Mouse (Mus musculus) ES-Bruce4 (cell line): ENCODE results near the gene Pdp2. TPM values are rescaled to one million over a fixed set of nuclear protein-coding genes. Genes with fewer than 3 reads are reported as not detected.

Experiments
- H3K27ac ChIP-seq: 2 replicates; pipeline ENCODE4 v1.5.1; 2012; ENCODE audit warnings: low read length, inconsistent platforms; ENCODE audit not compliant: insufficient read depth
- H3K27me3 ChIP-seq: 2 replicates; pipeline ENCODE4 v1.6.1; 2012; ENCODE audit warnings: mild to moderate bottlenecking, low read length, inconsistent platforms; ENCODE audit not compliant: control insufficient read depth, poor library complexity, insufficient read depth, severe bottlenecking
- H3K36me3 ChIP-seq: 2 replicates; pipeline ENCODE4 v1.6.1; 2012; ENCODE audit warnings: inconsistent platforms, mild to moderate bottlenecking, low read length, moderate library complexity; ENCODE audit not compliant: control insufficient read depth, poor library complexity, insufficient read depth, severe bottlenecking
- H3K4me1 ChIP-seq: one replicate; pipeline ENCODE4 v1.8.1; 2011; ENCODE audit warnings: low read length; ENCODE audit not compliant: control insufficient read depth, insufficient read depth
- H3K4me3 ChIP-seq: 2 replicates; pipeline ENCODE4 v1.5.1; 2011; ENCODE audit warnings: low read depth, mild to moderate bottlenecking, low read length
- H3K9ac ChIP-seq: 2 replicates; pipeline ENCODE4 v1.6.1; 2012; ENCODE audit warnings: low read depth, mild to moderate bottlenecking, inconsistent platforms; ENCODE audit not compliant: poor library complexity, severe bottlenecking
- H3K9me3 ChIP-seq: replicated peaks from 2 replicates; pipeline ENCODE4 v1.6.1; 2012; ENCODE audit warnings: mild to moderate bottlenecking, low read length, inconsistent platforms; ENCODE audit not compliant: control insufficient read depth, poor library complexity, insufficient read depth, severe bottlenecking
- CTCF ChIP-seq: IDR thresholded peaks from one replicate; pipeline ENCODE4 v1.8.1; 2011; ENCODE audit warnings: low read depth, low read length
- EP300 ChIP-seq: IDR thresholded peaks from 2 replicates; pipeline ENCODE4 v1.6.1; 2011; ENCODE audit warnings: low read depth, low read length; ENCODE audit not compliant: insufficient read depth
- POLR2A ChIP-seq: IDR thresholded peaks from one replicate; pipeline ENCODE4 v1.8.1; 2011; ENCODE audit warnings: low read length; ENCODE audit not compliant: insufficient read depth
- polyA plus RNA-seq: library from polyadenylated mRNA; stranded (reverse); fragments of >200 nt; gene quantifications from 2 replicates; pipeline ENCODE4 v1.2.4, GENCODE M21; 2011; ENCODE audit warnings: low read depth; ENCODE audit not compliant: missing spikeins, insufficient read depth, insufficient read length

Pdp2 gene
- polyA plus RNA-seq, 1 experiment: 13.0 TPM

- H3K9me3 ChIP-seq: no peaks in the 10 kb centered on the region
- H3K36me3 ChIP-seq: no peaks in the 10 kb centered on the region
- no peaks in the 10 kb centered on the region for H3K4me1 ChIP-seq
- no peak overlapping the region for H3K9ac ChIP-seq
- H3K27me3 ChIP-seq: peaks cover 6% of the 10 kb centered on the region
- H3K4me3 ChIP-seq: no peak overlapping the region
- no peak overlapping the region for H3K27ac ChIP-seq
- TF ChIP-seq CTCF: no peak
- no peak for TF ChIP-seq POLR2A
- TF ChIP-seq EP300: no peak
Observed at GRCm38 (mm10) chr8:104632486-104632885, 41.2 kb downstream of the Pdp2 start.

GRCm38 (mm10) chr8:104633156-104633744, 42.0 kb downstream of the Pdp2 start:
- no peak for TF ChIP-seq EP300
- TF ChIP-seq POLR2A: no peak
- TF ChIP-seq CTCF: no peak
- Histone ChIP-seq H3K27me3 (peaks cover 6% of the 10 kb centered on the region), H3K27ac (no peak overlapping the region), H3K4me1 (no peaks in the 10 kb centered on the region), H3K36me3 (no peaks in the 10 kb centered on the region), H3K9ac (no peak overlapping the region), H3K4me3 (no peak overlapping the region), H3K9me3 (no peaks in the 10 kb centered on the region)

GRCm38 (mm10) chr8:104635004-104635710, 43.9 kb downstream of the Pdp2 start:
- no peak overlapping the region for H3K9ac ChIP-seq
- no peak for TF ChIP-seq POLR2A
- H3K27ac ChIP-seq: no peak overlapping the region
- no peaks in the 10 kb centered on the region for H3K9me3 ChIP-seq
- H3K4me1 ChIP-seq: no peaks in the 10 kb centered on the region
- H3K4me3 ChIP-seq: no peak overlapping the region
- H3K27me3 ChIP-seq: peaks cover 4% of the 10 kb centered on the region
- H3K36me3 ChIP-seq: peaks cover 6% of the 10 kb centered on the region; the same call in 1 of the 2 replicates

GRCm38 (mm10) chr8:104638010-104638409, 46.8 kb downstream of the Pdp2 start:
- TF ChIP-seq CTCF (no peak), POLR2A (no peak), EP300 (no peak)
- Histone ChIP-seq H3K27ac (no peak overlapping the region), H3K27me3 (no peaks in the 10 kb centered on the region), H3K4me1 (no peaks in the 10 kb centered on the region), H3K9me3 (no peaks in the 10 kb centered on the region), H3K9ac (no peak overlapping the region), H3K4me3 (no peak overlapping the region), H3K36me3 (peaks cover 6% of the 10 kb centered on the region; the same call in 1 of the 2 replicates)

GRCm38 (mm10) chr8:104640241-104640640, 49.0 kb downstream of the Pdp2 start:
- TF ChIP-seq CTCF (no peak), POLR2A (no peak), EP300 (no peak)
- Histone ChIP-seq H3K27ac (no peak overlapping the region), H3K4me1 (no peaks in the 10 kb centered on the region), H3K9me3 (no peaks in the 10 kb centered on the region), H3K36me3 (peaks cover 6% of the 10 kb centered on the region; the same call in 1 of the 2 replicates), H3K4me3 (peak overlapping the region; percentile 75; the same call in 1 of the 2 replicates), H3K27me3 (no peaks in the 10 kb centered on the region), H3K9ac (peak overlapping the region; percentile 61; the same call in 1 of the 2 replicates)

GRCm38 (mm10) chr8:104640831-104641370, 49.6 kb downstream of the Pdp2 start:
- Histone ChIP-seq H3K27me3 (no peaks in the 10 kb centered on the region), H3K27ac (no peak overlapping the region), H3K4me1 (no peaks in the 10 kb centered on the region), H3K9ac (peak overlapping the region; percentile 61), H3K4me3 (peak overlapping the region; percentile 75), H3K9me3 (no peaks in the 10 kb centered on the region), H3K36me3 (peaks cover 6% of the 10 kb centered on the region; the same call in 1 of the 2 replicates)
- TF ChIP-seq CTCF (no peak), POLR2A (no peak), EP300 (no peak)
